Mouse (Mus musculus): ENCODE measurements around the gene Efnb2.

Gene Efnb2

GRCm38 (mm10) chr8:8574521-8575499 is 86.2 kb downstream of the Efnb2 start:
- no peak for ATAC-seq (ENCODE audit: insufficient number of reproducible peaks, low FRiP score, low TSS enrichment)

DNA sequence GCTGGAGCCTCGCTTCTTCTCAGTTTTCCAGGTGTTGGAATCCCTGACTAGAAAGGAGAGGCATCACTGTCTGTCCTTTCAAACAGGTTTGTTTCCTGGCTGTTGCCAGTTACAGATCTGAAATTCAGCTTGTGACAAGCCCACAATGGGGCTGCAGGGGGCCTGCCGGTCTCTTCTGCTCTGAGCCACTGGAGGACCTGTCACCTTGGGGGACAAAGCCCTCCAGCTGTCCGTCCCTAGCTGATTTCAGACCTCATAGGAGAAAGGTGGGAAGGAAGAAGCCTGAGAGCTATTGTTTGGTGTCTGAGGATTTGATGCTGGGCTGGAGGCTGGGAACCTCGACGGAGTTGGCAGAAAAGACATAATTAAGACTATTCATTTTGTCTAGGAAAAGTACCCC is 88.8 kb downstream of the Efnb2 start:
- no peak for ATAC-seq (ENCODE audit: insufficient number of reproducible peaks, low FRiP score, low TSS enrichment)

DNA sequence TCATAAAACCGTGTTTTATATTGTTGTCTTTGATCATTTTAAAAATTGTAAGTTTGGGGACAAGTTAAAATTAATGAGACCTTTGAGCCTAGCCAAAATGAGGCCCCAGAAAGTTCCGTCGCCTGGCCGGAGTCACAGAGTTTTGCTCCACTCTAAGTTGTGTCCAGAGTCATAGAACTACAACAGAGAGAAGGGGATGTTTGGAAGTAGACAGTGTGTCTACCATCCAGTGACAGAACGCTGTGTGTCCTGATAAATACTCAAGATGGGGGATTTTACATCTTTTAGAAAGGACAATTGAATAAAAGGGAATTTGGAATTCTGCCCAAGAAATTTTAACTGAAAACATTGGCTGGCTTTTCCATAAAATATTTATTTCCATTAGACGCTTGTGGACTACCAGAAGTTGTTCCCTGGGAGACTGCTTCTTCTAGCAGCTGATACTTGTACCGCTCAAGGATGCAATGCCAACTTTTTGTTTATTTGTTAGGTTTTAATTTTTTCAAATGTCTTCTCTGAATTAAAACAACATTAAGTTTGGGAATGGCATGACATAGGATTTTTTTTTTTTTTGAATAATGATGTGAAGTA is 89.3 kb downstream of the Efnb2 start:
- no peak for ATAC-seq (ENCODE audit: insufficient number of reproducible peaks, low FRiP score, low TSS enrichment)

GRCm38 (mm10) chr8:8569280-8569679 is 91.8 kb downstream of the Efnb2 start:
- ATAC-seq (ENCODE audit: insufficient number of reproducible peaks, low FRiP score, low TSS enrichment), result no peak

DNA sequence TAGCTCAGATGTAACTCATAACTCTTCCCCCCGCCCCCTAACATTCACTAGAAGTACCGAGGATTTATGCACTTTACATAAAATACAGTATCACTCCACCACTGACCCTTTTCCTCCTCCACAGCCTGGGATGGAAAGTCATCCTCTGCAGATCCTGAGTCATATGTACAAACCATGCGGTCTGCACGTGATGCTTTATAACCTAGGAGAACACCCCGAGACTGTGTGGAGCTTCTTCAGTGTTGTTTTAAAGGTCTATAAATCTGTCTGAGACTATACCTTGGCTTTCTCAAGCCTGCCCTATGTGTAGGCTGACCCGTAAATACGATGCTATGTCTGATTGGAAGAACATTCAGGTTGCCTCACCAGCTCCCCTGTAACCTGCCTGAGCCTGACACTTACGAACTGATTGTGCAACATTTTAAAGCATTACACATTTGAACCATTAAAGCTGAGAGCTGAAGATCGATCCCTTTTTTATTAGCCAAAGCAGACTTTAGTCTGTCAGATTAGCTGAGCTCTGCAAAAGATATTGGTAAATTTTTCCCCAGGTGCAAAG is 92.7 kb downstream of the Efnb2 start:
- ATAC-seq (ENCODE audit: insufficient number of reproducible peaks, low FRiP score, low TSS enrichment), result no peak

Measured in cerebellum, adult (tissue).